Mouse (Mus musculus) neural tube, embryonic 10.5 days (tissue): ENCODE results near the gene Fbxl13.
"Not testable (repeated sequence)": the region's sequence is repeated elsewhere in the genome, so short reads cannot be mapped to it uniquely, and the experiment has no call there.

Source experiments
- DNase-seq: peaks from one replicate; pipeline ENCODE4 v3.0.0-alpha.2; 2017; ENCODE audit warnings: low spot score; ENCODE audit errors: extremely low spot score

Gene Fbxl13

DNA sequence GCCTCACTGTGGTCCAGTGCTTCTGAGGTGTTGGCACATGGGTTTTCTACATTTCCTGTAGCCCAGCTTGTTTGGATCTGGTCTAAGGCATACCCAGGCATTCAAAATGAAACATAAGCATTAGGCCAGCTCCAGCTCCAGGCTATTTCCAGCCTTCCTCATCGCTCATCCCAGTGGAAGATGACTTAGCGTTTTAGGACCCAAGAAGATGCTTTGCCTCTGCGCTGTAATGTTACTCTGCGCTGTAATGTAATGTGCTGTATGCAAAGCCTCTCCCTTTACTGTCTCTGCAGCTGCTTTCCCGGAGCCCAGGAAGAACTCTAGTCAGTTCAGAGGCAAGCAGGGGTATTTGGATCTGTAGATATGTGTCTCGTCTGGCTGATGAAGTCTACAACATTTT, 12.6 kb upstream of the Fbxl13 start:
- DNase-seq = no peak

- DNase-seq = no peak
Measured at GRCm38 (mm10) chr5:21656912-21657311, 11.5 kb upstream of the Fbxl13 start.

DNA sequence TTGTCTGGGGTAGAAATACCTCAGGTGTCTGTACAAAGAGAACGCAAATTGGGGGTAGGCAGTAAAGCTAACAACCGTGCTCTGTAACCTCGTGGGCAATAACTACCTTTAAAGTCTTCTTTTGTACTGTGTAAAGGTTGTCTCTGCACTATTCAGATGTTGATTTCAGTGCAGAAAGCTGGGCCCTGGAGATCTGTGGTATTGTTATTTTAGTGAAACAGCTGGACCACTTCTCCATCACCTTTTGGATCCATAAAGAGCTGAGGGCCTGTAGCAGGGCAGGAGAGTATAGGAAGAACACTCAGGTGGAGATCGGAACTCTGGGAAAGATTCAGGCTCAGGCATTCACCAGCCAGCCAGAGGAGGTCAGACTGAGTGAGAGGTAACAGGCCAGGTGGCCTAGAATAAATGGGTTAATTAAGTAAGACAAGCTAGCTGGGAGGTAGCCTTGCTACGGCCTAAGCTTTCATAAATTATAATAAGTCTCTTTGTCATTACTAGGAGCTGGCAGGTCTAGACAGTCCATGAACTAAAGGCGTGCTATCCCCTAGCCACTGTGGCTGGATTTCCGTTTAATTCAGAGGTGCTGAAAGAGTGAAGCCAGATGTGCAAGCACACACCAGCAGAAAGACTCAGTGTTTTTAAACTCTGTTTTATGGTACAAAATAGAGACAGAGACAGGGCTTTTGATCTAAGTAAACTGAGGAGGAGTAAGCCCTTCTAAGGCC, 6.6 kb upstream of the Fbxl13 start:
- DNase-seq = no peak

GRCm38 (mm10) chr5:21650736-21651135, 5.3 kb upstream of the Fbxl13 start:
- DNase-seq = no peak

DNA sequence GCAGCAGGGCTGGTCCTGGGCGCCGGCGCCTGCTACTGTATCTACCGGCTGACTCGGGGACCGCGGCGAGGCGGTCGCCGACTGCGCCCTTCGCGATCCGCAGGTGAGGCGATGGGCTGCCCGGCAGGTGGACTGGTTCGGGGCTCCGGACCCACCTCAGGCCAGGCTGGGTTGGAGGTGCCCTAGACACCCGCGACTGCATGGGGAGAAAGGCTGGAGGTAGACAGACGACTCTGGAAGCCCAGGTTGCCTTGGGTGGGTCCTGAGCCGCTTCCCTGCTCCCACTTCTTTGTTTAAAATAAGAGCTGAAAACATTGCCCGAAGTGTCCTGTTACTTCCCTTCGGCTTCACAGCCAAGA, 678 bp upstream of the Fbxl13 start:
- no peak for DNase-seq

- DNase-seq = no peak
Measured at GRCm38 (mm10) chr5:21644891-21645438, 469 bp downstream of the Fbxl13 start.

DNA sequence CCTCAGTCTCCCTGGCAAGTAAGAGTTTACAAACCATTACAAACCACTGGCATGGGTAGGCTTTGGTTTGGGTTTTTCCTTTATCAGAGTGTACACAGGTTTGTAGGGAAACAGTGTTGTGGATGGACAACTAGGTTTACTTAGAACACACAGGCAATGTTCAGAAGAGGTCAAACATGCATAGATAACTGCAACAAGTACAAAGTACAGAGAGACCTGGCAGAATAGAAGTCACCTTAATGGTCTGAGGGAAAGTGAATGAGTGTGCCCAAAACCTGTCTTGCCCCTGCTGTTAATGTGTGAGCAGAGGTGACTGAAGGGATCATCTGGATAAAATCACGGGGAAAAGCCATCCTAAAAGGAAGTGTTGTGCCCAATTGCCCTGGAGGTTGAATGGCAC, 1.8 kb downstream of the Fbxl13 start:
- DNase-seq = no peak

- DNase-seq = peak; percentile 28
Measured at GRCm38 (mm10) chr5:21640961-21641360, 4.5 kb downstream of the Fbxl13 start.

DNA sequence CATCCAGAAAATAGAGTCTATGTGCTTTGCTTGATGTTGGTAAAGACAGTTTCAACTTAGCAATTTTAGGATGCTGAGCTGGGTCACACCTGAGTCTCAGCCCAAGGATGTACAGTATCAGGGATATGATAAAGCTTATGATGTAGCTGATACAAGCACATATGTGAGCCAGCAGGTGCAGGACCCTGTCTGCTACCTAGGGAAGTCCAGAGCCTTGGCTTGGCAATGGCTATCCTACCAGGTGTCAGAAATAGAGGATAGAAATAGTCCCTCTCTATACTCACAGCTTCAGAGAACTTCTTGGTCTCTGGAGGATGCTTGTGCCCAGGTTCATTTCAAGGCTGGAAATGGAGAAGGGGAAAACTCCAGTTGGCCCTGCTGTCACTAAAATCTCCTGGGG, 19.5 kb downstream of the Fbxl13 start:
- DNase-seq = no peak

- DNase-seq = no peak
Measured at GRCm38 (mm10) chr5:21616450-21617009, 28.9 kb downstream of the Fbxl13 start.

DNA sequence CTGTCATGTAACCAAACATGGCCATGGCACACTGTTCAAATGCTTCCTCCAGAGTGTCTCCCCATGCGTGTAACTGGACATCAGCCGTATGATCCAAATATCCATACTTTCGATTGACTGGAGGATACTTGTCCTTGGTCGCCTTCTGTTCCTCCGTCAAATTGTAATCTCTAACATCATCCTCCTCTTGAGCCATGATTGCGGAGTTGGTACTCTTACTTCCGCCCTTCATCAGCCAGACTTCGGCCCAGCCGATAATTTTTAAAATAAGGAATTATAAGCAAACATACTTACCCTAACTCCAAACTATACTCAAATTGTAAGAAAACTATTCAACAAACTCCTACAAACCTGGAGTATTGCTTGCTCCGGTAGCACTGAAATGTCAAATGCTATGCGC, 31.1 kb downstream of the Fbxl13 start:
- DNase-seq = not testable (repeated sequence)

- no peak for DNase-seq
Measured at GRCm38 (mm10) chr5:21610996-21611395, 34.4 kb downstream of the Fbxl13 start.

DNA sequence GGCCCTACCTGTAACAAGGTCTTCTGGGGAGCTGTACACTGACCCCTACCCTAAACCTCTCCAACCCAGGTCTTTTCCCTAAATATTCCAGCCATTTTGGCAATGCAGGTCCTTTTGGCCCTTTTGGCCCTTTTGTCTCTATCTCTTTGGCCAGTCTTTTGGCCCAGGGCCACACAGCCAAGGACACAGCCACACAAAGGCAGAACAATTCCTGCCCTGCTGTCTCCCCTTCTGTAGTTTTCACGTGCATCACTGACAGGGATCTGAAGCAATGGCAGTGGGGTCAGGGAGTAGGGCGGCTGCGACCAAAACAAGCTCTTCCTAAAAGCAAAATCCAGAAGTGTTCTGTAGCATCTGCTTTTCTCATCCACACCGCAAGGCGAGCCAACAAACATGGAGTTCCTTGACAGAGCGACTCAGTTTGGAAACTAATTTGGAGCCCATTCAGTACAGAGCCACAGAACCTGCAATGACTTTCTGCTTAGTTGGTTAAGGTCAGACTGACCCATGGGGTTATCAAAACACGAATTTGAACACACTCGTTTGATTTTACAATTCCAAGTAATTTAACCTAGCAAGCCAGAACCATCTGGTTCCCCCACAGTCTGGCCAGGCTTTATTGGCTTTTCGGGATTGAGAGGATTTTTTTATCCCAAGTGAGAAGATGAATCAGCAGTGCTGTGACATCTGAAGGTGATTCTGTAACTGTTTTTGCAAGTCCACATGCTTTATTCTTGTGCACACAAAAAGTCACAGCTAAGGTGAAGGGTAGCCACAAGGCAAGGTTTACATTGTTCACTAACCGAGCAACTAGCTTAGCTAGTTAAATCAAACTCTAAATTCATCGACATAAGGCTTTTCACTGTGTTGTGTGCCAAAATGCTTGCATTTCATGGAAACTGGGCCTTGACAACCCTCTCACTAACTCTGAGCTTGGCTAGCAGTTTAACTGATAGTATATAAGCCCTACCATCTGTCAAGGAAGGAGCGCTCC, 36.8 kb downstream of the Fbxl13 start:
- DNase-seq = peak; percentile 17

DNA sequence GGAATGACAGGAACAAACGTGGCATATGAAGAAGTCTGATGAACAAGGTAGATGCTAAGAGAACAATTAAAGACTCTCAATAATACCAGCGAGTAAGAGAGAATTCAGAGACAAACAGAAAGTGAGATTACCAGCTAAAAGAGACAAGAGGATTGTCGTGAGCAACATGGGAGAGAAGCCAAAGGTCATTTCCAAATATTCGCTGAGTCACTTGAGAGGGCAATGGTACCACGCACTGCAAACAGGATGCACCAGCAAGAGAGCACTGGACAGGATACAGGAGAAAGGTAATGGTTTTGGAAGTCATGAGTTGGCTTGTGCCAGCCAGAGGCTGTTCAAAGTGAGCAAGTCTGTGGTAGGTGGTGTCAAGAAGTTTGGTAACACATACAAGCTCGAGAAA, 39.5 kb downstream of the Fbxl13 start:
- no peak for DNase-seq

- DNase-seq = no peak
Measured at GRCm38 (mm10) chr5:21599961-21600360, 45.5 kb downstream of the Fbxl13 start.

- not testable (repeated sequence) for DNase-seq
Measured at GRCm38 (mm10) chr5:21599536-21599935, 45.9 kb downstream of the Fbxl13 start.

DNA sequence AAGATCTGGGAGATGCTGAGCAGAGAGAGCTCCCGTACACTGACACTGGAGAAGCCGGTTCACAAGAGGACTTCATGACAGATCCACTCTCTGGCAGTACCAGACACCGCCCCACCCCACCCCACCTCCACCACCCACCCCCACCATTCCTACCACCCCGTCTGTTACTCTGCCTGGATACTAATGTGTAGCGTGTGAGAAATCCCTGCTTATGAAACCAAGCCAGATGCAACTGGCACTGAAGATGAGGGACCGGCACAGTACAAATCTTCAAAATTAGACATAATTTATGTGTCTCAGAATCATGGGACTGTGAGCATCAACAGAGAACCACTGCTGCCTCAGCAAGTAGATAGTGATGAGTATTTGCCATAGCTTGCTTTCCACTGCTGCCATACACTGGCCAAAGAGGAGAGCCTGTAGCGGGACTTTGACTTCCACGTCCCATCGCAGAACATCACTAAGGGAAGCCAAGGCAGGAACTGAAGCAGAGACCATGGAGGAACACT, 52.2 kb downstream of the Fbxl13 start:
- no peak for DNase-seq

DNA sequence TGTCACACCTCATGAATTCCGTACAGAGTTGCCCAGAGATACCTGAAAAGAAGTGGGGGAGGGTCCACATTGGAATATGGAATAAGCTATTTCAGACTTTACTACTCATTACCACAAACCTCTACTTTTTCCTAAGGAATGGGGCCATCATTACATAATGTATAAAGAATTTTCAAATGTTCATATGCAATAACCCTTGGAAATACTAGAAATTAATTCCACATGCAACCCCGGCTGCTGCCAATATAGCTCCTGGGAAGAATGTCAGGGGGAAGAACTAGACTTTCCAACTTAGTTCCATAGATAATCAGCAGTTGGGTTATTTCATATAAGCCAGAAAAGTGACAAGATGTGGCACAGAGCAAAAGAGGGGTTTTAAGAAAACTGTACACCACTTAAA, 53.3 kb downstream of the Fbxl13 start:
- no peak for DNase-seq

DNA sequence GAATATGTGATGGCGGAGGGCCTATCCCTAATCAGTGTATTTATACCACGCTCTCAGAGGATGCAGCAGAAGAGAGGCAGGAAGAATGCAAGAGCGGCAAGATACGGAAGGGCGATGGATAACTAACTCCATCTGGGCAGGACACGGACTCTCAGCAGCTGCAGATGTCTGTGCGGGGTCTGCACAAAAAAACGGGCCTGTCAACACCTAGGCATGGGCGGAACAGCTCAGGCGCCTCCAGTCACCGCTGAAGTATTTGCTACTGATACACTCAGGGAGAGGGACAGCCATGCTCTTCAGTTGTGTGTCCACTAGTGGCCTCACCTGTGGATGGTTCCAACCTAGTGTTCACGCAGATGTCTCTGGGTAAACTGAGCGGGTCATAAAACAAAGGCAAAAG, 57.2 kb downstream of the Fbxl13 start:
- no peak for DNase-seq

GRCm38 (mm10) chr5:21587683-21588082, 57.8 kb downstream of the Fbxl13 start:
- no peak for DNase-seq

GRCm38 (mm10) chr5:21586763-21587162, 58.7 kb downstream of the Fbxl13 start:
- peak; percentile 28 for DNase-seq

DNA sequence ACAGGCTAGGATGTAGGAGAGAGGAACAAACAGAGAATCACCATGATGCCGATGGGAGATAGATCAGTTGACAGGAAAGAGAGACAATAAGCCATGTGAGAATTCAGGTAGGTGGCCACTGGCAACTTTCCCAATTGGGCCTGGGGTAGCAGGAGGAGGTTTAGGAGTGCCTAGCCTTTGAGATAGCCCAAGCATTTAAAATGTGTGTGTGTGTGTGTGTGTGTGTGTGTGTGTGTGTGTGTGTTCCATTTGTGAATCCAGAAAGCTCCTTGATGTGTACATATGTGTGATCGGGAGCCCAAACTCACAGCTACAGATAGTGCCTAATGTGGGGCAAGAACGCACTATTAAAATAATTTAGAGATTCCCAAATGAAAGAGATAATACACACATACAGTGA, 67.3 kb downstream of the Fbxl13 start:
- no peak for DNase-seq
